Mouse (Mus musculus) intestine, embryonic 16.5 days (tissue): Measurements from ENCODE around the gene Vmn2r104. TPM values are rescaled to one million over a fixed set of nuclear protein-coding genes. Genes with fewer than 3 reads are reported as not detected.
A peak's percentile ranks its signal among the peaks of the same experiment; 100 is the strongest.

ENCODE experiments used
- ATAC-seq: fragments of 200-750 bp; cut with Nextera tagmentation; 2 replicates; pipeline ENCODE4 v1.8.0; 2017; ENCODE audit warnings: moderate TSS enrichment, moderate library complexity
- H3K27ac ChIP-seq: fragments of 300-500 bp; sonication (generic); 2 replicates; pipeline ENCODE4 v1.5.1; 2014; ENCODE audit warnings: mild to moderate bottlenecking, low read length
- H3K27me3 ChIP-seq: fragments of 300-500 bp; sonication (generic); replicated peaks from 2 replicates; pipeline ENCODE4 v1.6.1; 2014; ENCODE audit warnings: low read length, control low read depth, mixed read lengths; ENCODE audit not compliant: control insufficient read depth, insufficient read depth
- H3K36me3 ChIP-seq: fragments of 300-500 bp; sonication (generic); 2 replicates; pipeline ENCODE4 v1.6.1; 2014; ENCODE audit warnings: low read length, control low read depth; ENCODE audit not compliant: control insufficient read depth, insufficient read depth
- H3K4me1 ChIP-seq: fragments of 300-500 bp; sonication (generic); 2 replicates; pipeline ENCODE4 v1.6.1; 2014; ENCODE audit warnings: low read length, control low read depth, mixed read lengths; ENCODE audit not compliant: control insufficient read depth, insufficient read depth
- H3K4me2 ChIP-seq: fragments of 300-500 bp; sonication (generic); 2 replicates; pipeline ENCODE4 v1.6.1; 2014; ENCODE audit warnings: low read depth, low read length, control low read depth
- H3K4me3 ChIP-seq: fragments of 300-500 bp; sonication (generic); 2 replicates; pipeline ENCODE4 v1.5.1; 2014; ENCODE audit warnings: mild to moderate bottlenecking, low read length
- H3K9ac ChIP-seq: fragments of 300-500 bp; sonication (generic); 2 replicates; pipeline ENCODE4 v1.6.1; 2014; ENCODE audit warnings: low read depth, low read length
- H3K9me3 ChIP-seq: fragments of 300-500 bp; sonication (generic); 2 replicates; pipeline ENCODE4 v1.6.1; 2016; ENCODE audit warnings: low read length, control low read depth; ENCODE audit not compliant: control insufficient read depth
- WGBS: fragments of 180-500 bp; shearing (Covaris S2); extraction: QIAGEN DNeasy Blood & Tissue Kit; methylation state at CpG from one replicate; pipeline ENCODE4 v1.1.7; 2014; 5-methylcytosine and 5-hydroxymethylcytosine counted together
- polyA plus RNA-seq: library from polyadenylated mRNA; unstranded; fragments of >200 nt; fragmentation: Nextera tagmentation; extraction: Ambion mirVana; gene quantifications from 2 replicates; pipeline ENCODE4 v1.2.1, GENCODE M21; 2015

Gene Vmn2r104
- polyA plus RNA-seq: not detected in 2 replicates

GRCm38 (mm10) chr17:20048236-20048635 is at the start of gene Vmn2r104:
TSS of gene Vmn2r104 (minus strand) at chr17:20048336.
- H3K9me3 ChIP-seq: peaks cover 13% of the 10 kb centered on the region
- H3K4me2 ChIP-seq: no peak within 1 kb of the TSS
- H3K4me1 ChIP-seq: no peaks in the 10 kb centered on the region
- H3K27me3 ChIP-seq: no peaks in the 10 kb centered on the region
- 88% methylated on average over 1 of the region's 1 CpGs for WGBS
- no peak within 1 kb of the TSS for H3K9ac ChIP-seq
- H3K4me3 ChIP-seq: no peak within 1 kb of the TSS
- H3K36me3 ChIP-seq: no peaks in the 10 kb centered on the region
- ATAC-seq: no peak
- H3K27ac ChIP-seq: no peak within 1 kb of the TSS

- no peaks in the 10 kb centered on the region for H3K27me3 ChIP-seq
- 73% methylated on average over 6 of the region's 6 CpGs for WGBS
- no peak overlapping the region for H3K4me3 ChIP-seq
- no peaks in the 10 kb centered on the region for H3K9me3 ChIP-seq
- no peak overlapping the region for H3K27ac ChIP-seq
- H3K4me2 ChIP-seq: no peak overlapping the region
- H3K4me1 ChIP-seq: no peaks in the 10 kb centered on the region
- ATAC-seq: peak; percentile 77
- no peaks in the 10 kb centered on the region for H3K36me3 ChIP-seq
- no peak overlapping the region for H3K9ac ChIP-seq
Observed at GRCm38 (mm10) chr17:20074090-20074489, 26.0 kb upstream of the Vmn2r104 start.

DNA sequence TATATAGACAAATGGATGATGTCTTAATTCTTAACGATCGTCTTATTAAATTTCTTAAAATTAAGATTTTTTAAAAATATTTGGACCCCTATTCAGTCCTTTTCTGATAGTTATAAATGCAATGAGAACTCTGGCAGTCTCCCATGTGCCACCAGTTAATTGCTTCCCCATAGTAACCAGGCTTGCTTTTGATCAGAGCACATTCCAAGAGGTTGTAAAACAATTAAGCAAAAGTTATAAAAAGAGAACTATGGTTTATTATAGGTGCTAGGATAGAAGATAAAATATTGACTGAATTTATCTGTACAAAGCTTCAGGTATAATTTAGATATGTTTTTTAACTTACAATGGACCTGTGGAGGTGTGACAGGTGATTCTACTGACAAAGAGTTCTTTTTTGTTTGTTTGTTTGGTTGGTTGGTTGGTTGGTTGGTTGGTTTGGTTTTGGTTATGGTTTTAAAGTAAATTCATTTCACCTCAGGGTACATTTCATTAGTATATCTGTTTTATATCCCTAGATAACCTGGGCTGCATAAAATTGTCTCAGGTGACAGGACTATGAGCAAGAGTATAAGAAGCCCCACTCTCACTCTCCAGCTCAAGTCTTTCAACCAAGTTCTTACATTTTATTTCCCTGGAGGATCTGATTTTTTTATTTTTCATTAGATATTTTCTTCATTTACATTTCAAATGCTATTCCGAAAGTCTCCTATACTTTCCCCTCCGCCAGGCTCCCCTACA is 23.7 kb upstream of the Vmn2r104 start:
- H3K27me3 ChIP-seq: no peaks in the 10 kb centered on the region
- ATAC-seq: peak; percentile 99

More for the DNA sequence above, 23.7 kb upstream of the Vmn2r104 start:
- Histone ChIP-seq H3K27ac (no peak overlapping the region), H3K36me3 (no peaks in the 10 kb centered on the region), H3K4me3 (no peak overlapping the region), H3K4me2 (no peak overlapping the region), H3K9ac (no peak overlapping the region), H3K9me3 (no peaks in the 10 kb centered on the region), H3K4me1 (no peaks in the 10 kb centered on the region)
- 81% methylated on average over 4 of the region's 4 CpGs for WGBS

Other genes starting within 250 kb of the Vmn2r104 start
- gene Fpr-rs7, start 65.9 kb upstream of the Vmn2r104 start, polyA plus RNA-seq: not detected in 2 replicates
- gene Fpr-rs6, start 134.8 kb upstream of the Vmn2r104 start, polyA plus RNA-seq: not detected in 2 replicates
- not detected in 2 replicates for gene Vmn2r105, start 186.7 kb upstream of the Vmn2r104 start, polyA plus RNA-seq
- gene Vmn2r106, start 237.2 kb upstream of the Vmn2r104 start, polyA plus RNA-seq: not detected in 2 replicates